Mouse (Mus musculus): ENCODE data around the gene Pmp22.

DNA sequence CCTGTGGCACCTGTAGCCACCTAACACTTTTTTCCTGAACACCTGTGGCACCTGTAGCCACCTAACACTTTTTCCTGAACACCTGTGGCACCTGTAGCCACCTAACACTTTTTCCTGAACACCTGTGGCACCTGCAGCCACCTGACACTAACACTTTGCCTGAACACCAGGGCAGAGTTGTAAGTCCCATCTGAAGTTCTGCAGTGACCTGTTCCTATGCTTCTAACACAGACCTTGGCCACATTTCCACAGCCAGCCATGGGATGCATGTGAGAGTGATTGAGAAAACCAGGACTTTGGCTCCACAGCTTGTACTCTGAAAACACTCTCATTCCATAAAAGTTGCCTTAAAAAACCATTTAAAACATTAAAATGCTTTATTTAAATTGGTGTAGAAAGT is 32.1 kb downstream of the Pmp22 start:
- TF ChIP-seq POLR2A (IDR thresholded peaks at IDR 0.05; ENCODE audit: low read depth, low read length) (no peak), CTCF (conservative IDR thresholded peaks at IDR 0.05; ENCODE audit: insufficient read depth, insufficient read length, low read depth, low read length) (no peak)

All from kidney, adult 2 months (tissue).